Mouse (Mus musculus) kidney, postnatal 14 days (tissue): ENCODE data around the gene Cdk17.
A peak's percentile ranks its signal among the peaks of the same experiment; 100 is the strongest.

Source experiments
- DNase-seq: peaks from one replicate; pipeline ENCODE4 v3.0.0; 2022; ENCODE audit warnings: mixed read lengths

Gene Cdk17

DNA sequence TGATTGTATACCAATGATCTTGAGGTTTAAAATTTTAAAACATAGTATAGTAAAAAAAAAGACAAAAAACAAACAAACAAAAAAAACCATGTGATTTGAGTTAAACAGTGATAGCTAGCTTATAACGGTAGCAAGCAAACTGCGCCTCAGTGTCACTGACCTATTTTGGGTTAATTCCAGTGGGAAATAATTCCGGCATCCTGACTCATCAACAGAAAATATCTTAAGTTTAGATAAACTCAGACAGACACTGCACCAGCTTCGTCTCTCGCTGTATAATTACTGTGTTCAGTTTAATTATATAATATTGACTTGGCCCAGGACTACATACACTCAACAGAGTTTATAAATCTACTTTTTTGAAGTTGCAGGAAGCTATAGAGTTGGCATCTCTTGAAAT lies 71.2 kb downstream of the Cdk17 start:
- DNase-seq = no peak

- no peak for DNase-seq
These were observed 73.1 kb downstream of the Cdk17 start for GRCm38 (mm10) chr10:93233665-93234194.

- no peak for DNase-seq
These were observed 74.0 kb downstream of the Cdk17 start for GRCm38 (mm10) chr10:93234692-93235091.

- peak; percentile 34 for DNase-seq
These were observed 78.6 kb downstream of the Cdk17 start for GRCm38 (mm10) chr10:93239201-93239806.

GRCm38 (mm10) chr10:93242208-93242607 lies 81.5 kb downstream of the Cdk17 start:
- DNase-seq = no peak

GRCm38 (mm10) chr10:93242861-93243260 lies 82.2 kb downstream of the Cdk17 start:
- no peak for DNase-seq

GRCm38 (mm10) chr10:93244209-93244705 lies 83.6 kb downstream of the Cdk17 start:
- no peak for DNase-seq

DNA sequence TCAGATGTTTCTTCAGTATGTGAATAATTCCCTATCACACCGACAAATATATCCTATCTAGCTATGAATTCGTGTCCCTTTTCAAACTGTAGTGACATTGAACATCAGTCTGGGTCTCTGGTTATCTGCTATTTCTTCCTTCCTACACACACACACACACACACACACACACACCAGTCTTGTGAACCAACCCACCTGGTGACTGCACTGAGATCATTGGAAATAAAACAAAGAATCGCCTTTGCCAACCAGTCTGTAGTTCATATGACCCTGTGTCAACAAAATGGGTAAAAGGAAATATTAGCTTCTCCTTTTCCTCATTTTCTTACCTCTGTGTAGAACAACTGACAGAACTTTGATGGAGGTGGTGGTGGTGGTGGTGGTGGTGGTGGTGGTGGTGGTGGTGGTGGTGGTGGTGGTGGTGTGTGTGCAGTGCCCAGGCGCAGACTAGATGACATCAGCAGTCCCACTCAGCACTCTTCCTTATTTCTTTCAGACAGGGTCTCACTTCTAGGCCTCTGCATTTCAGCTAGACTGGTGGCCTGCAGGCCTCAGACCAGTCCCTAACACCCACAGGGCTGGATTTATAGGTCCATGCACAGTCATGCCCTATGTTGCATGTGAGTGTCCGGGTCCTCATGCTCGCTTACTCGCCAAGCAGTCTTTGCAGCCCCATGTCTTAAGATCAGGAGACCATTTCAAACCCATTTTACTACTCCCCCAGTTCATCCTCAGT lies 85.7 kb downstream of the Cdk17 start:
- DNase-seq = no peak

- DNase-seq = no peak
These were observed 86.7 kb downstream of the Cdk17 start for GRCm38 (mm10) chr10:93247422-93247821.

DNA sequence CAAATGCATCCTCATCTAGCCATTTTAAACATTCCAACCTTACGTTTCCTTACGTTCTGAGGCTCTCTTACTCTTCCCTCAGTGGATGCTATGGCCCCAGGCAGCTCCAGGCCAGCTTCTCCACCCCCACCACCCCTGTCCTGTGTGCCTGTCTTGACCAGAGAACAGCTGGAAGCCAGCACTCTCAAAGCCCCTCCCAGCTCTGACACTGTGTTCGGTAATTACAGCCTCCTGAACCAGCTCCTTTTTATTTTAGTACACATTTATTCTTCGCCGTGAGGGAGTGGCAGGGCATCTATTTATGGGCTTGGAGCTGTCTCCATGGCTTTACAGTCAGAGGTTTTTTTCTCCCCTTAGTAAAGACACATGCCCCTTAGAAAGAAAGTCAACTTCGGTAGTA lies 87.2 kb downstream of the Cdk17 start:
- DNase-seq = peak; percentile 39

GRCm38 (mm10) chr10:93248416-93248815 lies 87.7 kb downstream of the Cdk17 start:
- DNase-seq = no peak

DNA sequence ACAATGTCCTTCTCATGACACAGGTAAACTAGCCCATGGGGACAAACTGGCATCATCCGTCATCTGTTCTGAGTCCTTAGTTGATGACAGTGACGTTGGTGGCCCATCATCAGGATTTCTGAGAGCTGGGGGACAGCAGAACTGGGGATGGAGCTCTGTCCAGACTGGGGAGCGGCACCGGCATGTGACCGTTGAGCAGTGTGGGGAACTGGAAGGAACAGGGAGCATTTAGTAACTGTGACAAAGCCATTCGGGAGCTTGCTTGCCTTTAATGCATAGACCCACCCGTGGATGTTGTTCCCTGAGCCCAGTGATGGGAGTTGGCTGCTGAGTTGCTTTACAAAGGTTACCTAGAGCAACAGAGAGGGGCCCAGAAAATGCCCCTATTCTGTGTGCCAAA lies 89.2 kb downstream of the Cdk17 start:
- no peak for DNase-seq

DNA sequence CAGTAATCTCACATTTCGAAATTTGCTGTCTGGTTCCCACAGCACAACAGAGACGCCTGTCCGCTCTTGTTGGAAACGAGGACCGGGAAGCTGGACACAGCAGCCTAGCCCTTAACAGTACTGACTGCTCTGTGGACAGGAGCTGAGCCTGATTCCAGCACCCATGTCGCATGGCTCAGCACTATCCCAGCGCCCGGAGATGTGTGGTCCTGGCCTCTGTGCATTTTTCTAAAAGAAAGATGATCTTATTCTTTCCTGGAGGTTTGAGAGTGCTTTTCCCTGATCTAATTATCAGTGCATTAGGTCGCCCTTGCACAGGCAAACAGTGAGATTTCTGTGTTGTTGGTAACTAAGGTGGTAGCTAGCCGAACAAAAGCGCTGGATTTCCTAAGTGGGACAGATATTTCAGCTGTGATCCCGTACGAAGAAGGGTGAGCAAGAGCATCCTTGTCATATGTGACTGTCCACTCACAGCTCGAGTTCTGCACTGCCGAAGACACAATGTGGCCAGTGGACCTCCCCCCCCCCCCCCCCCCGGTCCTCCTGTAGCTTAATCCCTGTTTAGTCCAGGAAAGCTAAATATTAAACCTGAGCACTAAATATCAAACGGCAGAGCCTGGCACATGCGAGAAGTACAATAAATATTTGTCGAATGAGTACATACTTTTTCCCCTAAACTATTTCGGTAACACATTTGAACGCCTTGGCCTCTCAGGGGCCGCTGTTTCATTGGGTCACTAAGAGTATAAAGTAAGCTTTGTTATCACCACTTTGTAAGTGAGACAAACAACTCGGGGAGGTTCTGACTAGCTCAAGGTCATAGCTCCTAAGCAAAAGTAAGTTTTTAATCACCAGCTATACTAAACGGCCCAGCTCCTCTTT lies 90.0 kb downstream of the Cdk17 start:
- DNase-seq = no peak

- no peak for DNase-seq
These were observed 90.8 kb downstream of the Cdk17 start for GRCm38 (mm10) chr10:93251426-93251825.

- no peak for DNase-seq
These were observed 92.0 kb downstream of the Cdk17 start for GRCm38 (mm10) chr10:93252661-93253060.

- no peak for DNase-seq
These were observed 92.5 kb downstream of the Cdk17 start for GRCm38 (mm10) chr10:93253156-93253555.

GRCm38 (mm10) chr10:93255294-93255693 lies 94.6 kb downstream of the Cdk17 start:
- no peak for DNase-seq

GRCm38 (mm10) chr10:93259826-93260225 lies 99.2 kb downstream of the Cdk17 start:
- no peak for DNase-seq

- DNase-seq = peak; percentile 71
These were observed 100.7 kb downstream of the Cdk17 start for GRCm38 (mm10) chr10:93261132-93261980.

DNA sequence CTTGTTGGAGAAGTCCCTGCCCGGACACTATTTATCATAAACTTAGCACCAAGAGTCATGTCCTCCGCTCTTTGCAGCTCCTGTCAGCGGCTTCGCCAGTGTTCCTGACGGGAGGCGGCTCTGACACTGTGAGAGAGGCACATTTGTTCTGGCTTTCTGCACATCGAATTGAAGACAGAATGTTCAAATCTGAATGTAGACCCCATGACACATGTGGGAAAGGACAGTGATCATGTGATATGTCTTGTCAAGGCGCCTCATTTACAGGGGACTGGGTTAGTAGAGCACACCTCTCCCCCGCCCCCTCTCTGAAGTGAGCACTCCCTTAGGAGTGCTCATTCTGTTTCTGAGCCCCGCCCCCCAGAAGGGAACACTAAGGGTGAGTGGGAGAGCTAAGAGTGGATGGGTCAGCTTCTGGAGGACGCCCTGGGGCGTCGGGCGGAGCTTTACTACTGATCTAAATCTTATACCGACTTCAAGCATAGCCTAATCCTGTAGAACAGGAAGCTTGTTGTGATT lies 101.4 kb downstream of the Cdk17 start:
- peak; percentile 39 for DNase-seq

DNA sequence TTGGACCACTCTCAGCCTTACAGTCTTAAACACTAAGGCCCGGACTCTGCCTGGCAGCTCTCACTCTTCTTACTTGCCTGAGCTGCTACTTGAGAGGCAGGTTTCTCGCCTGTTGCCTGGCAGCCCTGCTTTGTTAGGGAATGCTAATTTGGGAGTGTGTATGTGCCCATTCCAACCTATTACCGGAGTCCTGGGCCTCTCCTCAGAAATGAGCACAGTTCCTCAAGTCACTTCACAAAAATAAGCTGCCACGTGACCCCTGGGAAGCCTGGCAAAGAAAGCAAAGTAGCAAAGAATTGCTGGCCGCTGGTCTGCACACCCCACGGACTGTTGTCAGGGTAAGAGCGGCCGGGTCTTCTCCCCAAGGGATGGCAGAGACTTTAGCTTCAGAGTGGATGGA lies 102.8 kb downstream of the Cdk17 start:
- DNase-seq = no peak

DNA sequence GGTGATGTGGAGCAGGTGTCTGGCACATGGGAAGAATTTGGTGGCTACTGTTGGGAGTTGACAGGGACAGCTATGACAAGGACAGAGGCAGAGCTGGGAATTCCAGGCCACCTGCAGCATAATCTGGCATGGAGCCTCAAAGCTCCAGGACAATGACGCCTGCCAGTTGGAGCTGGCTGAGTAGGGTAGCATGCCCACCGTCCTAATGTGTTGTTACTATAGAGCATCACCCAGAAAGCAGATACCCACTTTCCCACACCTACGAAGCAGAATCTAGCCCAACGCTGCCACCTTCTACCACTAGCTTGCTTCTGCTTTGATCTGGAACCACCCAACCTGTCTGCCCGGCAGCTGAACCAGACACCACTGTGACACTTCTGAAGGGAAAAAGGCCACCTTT lies 103.3 kb downstream of the Cdk17 start:
- DNase-seq = no peak
